9 mouse cellular contexts compared by ENCODE assay signal in the genomic region with DNA sequence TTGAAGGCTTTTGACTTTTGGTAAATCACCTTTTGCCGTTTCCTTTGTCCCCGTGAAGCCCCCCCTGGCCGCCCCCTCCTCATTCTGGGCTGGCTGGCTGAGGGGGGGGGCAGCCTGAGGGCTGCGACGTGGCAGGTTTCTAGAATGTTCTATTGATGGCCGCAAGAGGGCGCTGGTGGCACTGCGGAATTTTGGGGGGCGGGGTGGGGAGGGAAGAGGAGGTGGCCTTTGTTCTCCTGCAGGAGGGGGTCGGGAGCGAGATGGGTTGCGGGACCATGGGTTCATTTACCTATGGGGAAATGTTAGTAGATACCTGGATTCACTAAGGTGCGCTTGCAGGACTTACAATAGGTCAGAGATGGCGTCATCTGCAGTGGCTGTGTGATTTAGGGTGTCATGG. TPM values are rescaled to one million over a fixed set of nuclear protein-coding genes. Genes with fewer than 3 reads are reported as not detected.
DNase-seq lines count a peak whose midpoint lies in the region; ATAC-seq and TF ChIP-seq lines count a peak whose summit lies in the region.
"Had no signal": no experiment of that assay in that cellular context is flagged by ENCODE, and none has a peak within 500 bp of the region (broad histone marks: within the 10 kb centered on the region; RNA-seq: fewer than 3 reads in every experiment).

No protein-coding gene starts in this region.

- peak; percentile 56 for TF ChIP-seq CTCF in liver, postnatal 0 days (IDR thresholded peaks at IDR 0.05; ENCODE audit: low read depth)

- H3K27ac ChIP-seq in liver, postnatal 0 days (ENCODE audit: low read depth), result 0 out of 2 replicates have a peak overlapping the region, but pooled peaks have one; percentile 22

- WGBS in liver, postnatal 0 days (ENCODE audit: insufficient replicate concordance), result 47% methylated on average over 14 of the region's 14 CpGs

- peak; percentile 60 for ATAC-seq in liver, postnatal 0 days

- H3K4me1 ChIP-seq in liver, postnatal 0 days (ENCODE audit: insufficient read depth), result no peaks in the 10 kb centered on the region

- H3K9ac ChIP-seq in liver, postnatal 0 days (replicated peaks), result peak overlapping the region; percentile 41; the same call in 1 of the 2 replicates

- intact Hi-C loops in gastrocnemius, postnatal 14 days (cut with DNase I; ENCODE audit: low total_unique reads), result no loop called here

- TF ChIP-seq EP300 in liver, postnatal 0 days (IDR thresholded peaks at IDR 0.05; ENCODE audit: low read depth), result no peak

- peak overlapping the region; percentile 45 for H3K4me3 ChIP-seq in liver, postnatal 0 days (ENCODE audit: low read depth, low read length)

- H3K9me3 ChIP-seq in liver, postnatal 0 days (ENCODE audit: low read length), result peaks cover 3% of the 10 kb centered on the region

- peak overlapping the region; percentile 56 for H3K4me2 ChIP-seq in liver, postnatal 0 days (ENCODE audit: low read depth, low read length)

- no peaks in the 10 kb centered on the region for H3K36me3 ChIP-seq in liver, postnatal 0 days (replicated peaks; ENCODE audit: insufficient read depth, low read length)
- H3K36me3 ChIP-seq: G1E had no signal

- H3K27me3 ChIP-seq in liver, postnatal 0 days (ENCODE audit: insufficient read depth, low read length), result no peaks in the 10 kb centered on the region

- peak; percentile 32 for DNase-seq in gastrocnemius, postnatal 14 days
- DNase-seq in gastrocnemius, adult 18-20 months (ENCODE audit: low spot score), result no peak
- DNase-seq in thymus, postnatal 25 days, result peak; percentile 4
- no peak for DNase-seq in thymus, postnatal 14 days
- peak; percentile 24 for DNase-seq in heart, postnatal 4 days
- peak; percentile 59 for DNase-seq in liver, postnatal 0 days
- no peak for DNase-seq in T-cell, adult 2 months (ENCODE audit: low spot score)
- DNase-seq in layer of hippocampus, adult 9-11 months, result no peak

RNA-seq across cellular contexts. Expression of a gene that starts 58.1 kb away (rescaled TPM):
- total RNA-seq in gastrocnemius, postnatal 14 days (2021), result under 1 TPM; 0.18 to 0.31 TPM
- total RNA-seq in gastrocnemius, adult 18-20 months (2021), result not detected
- 1 to 10 TPM; 1.3 to 2.1 TPM for total RNA-seq in heart, postnatal 4 days (2021)
- polyA plus RNA-seq in liver, postnatal 0 days (2015; fragmentation: Nextera tagmentation; extraction: Ambion mirVana), result 0.06 and 0.11 TPM in 2 replicates
- polyA plus RNA-seq: G1E had no signal

Comparison
In these comparisons a context has a peak if more than half of its experiments do, and no peak if none do; other contexts are left out.
1. DNase-seq: peak in gastrocnemius, postnatal 14 days (single experiment), thymus, postnatal 25 days (single experiment), heart, postnatal 4 days (single experiment) and liver, postnatal 0 days (single experiment); none in gastrocnemius, adult 18-20 months (single experiment), thymus, postnatal 14 days (single experiment), T-cell, adult 2 months (single experiment) and layer of hippocampus, adult 9-11 months (single experiment).